Mouse (Mus musculus) lung, embryonic 15.5 days (tissue): ENCODE results near the gene Txnip. TPM values are rescaled to one million over a fixed set of nuclear protein-coding genes. Genes with fewer than 3 reads are reported as not detected.

Experiments
- ATAC-seq: fragments of 200-750 bp; cut with Nextera tagmentation; 2 replicates; pipeline ENCODE4 v1.8.0; 2017; ENCODE audit warnings: moderate number of reproducible peaks, borderline replicate concordance; ENCODE audit not compliant: low FRiP score, low TSS enrichment; ENCODE audit errors: extremely low read depth
- H3K27ac ChIP-seq: fragments of 300-500 bp; sonication (generic); 2 replicates; pipeline ENCODE4 v1.5.1; 2015; ENCODE audit warnings: moderate library complexity, mild to moderate bottlenecking, inconsistent platforms
- H3K27me3 ChIP-seq: fragments of 300-500 bp; sonication (generic); 2 replicates; pipeline ENCODE4 v1.6.1; 2015; ENCODE audit warnings: inconsistent platforms
- H3K36me3 ChIP-seq: fragments of 300-500 bp; sonication (generic); 2 replicates; pipeline ENCODE4 v1.6.1; 2015; ENCODE audit warnings: inconsistent platforms
- H3K4me1 ChIP-seq: fragments of 300-500 bp; sonication (generic); 2 replicates; pipeline ENCODE4 v1.6.1; 2015; ENCODE audit warnings: inconsistent platforms
- H3K4me2 ChIP-seq: fragments of 300-500 bp; sonication (generic); 2 replicates; pipeline ENCODE4 v1.6.1; 2015; ENCODE audit warnings: inconsistent platforms, mild to moderate bottlenecking, moderate library complexity
- H3K4me3 ChIP-seq: fragments of 300-500 bp; sonication (generic); 2 replicates; pipeline ENCODE4 v1.5.1; 2015; ENCODE audit warnings: mild to moderate bottlenecking, inconsistent platforms
- H3K9ac ChIP-seq: fragments of 300-500 bp; sonication (generic); 2 replicates; pipeline ENCODE4 v1.6.1; 2015; ENCODE audit warnings: inconsistent platforms
- H3K9me3 ChIP-seq: fragments of 300-500 bp; sonication (generic); 2 replicates; pipeline ENCODE4 v1.6.1; 2016; ENCODE audit warnings: inconsistent platforms
- WGBS: fragments of 180-500 bp; shearing (Covaris S2); methylation state at CpG from one replicate; pipeline ENCODE4 v1.1.7; 2015; 5-methylcytosine and 5-hydroxymethylcytosine counted together
- polyA plus RNA-seq: library from polyadenylated mRNA; unstranded; fragments of >200 nt; fragmentation: Nextera tagmentation; extraction: Ambion mirVana; gene quantifications from 2 replicates; pipeline ENCODE4 v1.2.1, GENCODE M21; 2015

The Txnip gene
- polyA plus RNA-seq, 1 experiment from 2014 or later = 141 TPM

GRCm38 (mm10) chr3:96581771-96582515 is 24.2 kb downstream of the Txnip start:
- Histone ChIP-seq H3K27ac (no peak overlapping the region), H3K36me3 (no peaks in the 10 kb centered on the region), H3K27me3 (no peaks in the 10 kb centered on the region), H3K9ac (no peak overlapping the region), H3K4me3 (no peak overlapping the region), H3K9me3 (no peaks in the 10 kb centered on the region), H3K4me1 (peaks cover 13% of the 10 kb centered on the region), H3K4me2 (no peak overlapping the region)
- ATAC-seq = no peak
- WGBS = 78% methylated on average over 16 of the region's 16 CpGs

GRCm38 (mm10) chr3:96583386-96583785 is 25.6 kb downstream of the Txnip start:
- 90% methylated on average over 5 of the region's 5 CpGs for WGBS
- H3K4me3 ChIP-seq = no peak overlapping the region
- peaks cover 4% of the 10 kb centered on the region; the same call in 1 of the 2 replicates for H3K4me1 ChIP-seq
- no peaks in the 10 kb centered on the region for H3K9me3 ChIP-seq
- no peaks in the 10 kb centered on the region for H3K36me3 ChIP-seq
- H3K27ac ChIP-seq = no peak overlapping the region
- H3K9ac ChIP-seq = no peak overlapping the region
- H3K27me3 ChIP-seq = no peaks in the 10 kb centered on the region
- no peak overlapping the region for H3K4me2 ChIP-seq
- no peak for ATAC-seq

- Histone ChIP-seq H3K27ac (no peak overlapping the region), H3K4me1 (peaks cover 15% of the 10 kb centered on the region), H3K4me2 (no peak overlapping the region), H3K9ac (no peak overlapping the region), H3K36me3 (no peaks in the 10 kb centered on the region), H3K27me3 (peaks cover 9% of the 10 kb centered on the region), H3K4me3 (no peak overlapping the region), H3K9me3 (no peaks in the 10 kb centered on the region)
- 79% methylated on average over 4 of the region's 4 CpGs for WGBS
- no peak for ATAC-seq
These were observed 32.9 kb downstream of the Txnip start for GRCm38 (mm10) chr3:96590657-96591056.

DNA sequence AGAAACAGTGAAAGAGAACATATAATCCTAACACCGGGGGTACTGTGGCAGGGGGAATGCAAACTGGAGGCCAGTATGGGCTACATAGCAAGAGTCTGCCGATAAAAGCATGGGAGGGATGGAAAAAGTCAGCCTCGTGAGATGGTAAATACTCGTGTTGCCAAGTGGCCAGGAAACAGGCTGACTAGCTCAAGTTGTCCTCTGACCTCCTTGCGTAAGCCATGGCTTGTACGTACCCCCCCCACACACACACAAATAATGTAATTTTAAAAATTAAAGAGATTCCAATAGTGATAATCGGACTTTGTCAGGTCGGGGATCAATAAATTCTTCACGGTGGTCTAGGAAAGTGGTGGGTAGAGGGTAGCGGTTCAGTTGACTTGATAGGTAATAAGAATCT is 35.6 kb downstream of the Txnip start:
- WGBS = 0% methylated on average over 10 of the region's 10 CpGs
- Histone ChIP-seq H3K4me1 (peaks cover 40% of the 10 kb centered on the region), H3K27me3 (peaks cover 34% of the 10 kb centered on the region), H3K9me3 (no peaks in the 10 kb centered on the region), H3K27ac (peak overlapping the region; percentile 83; the same call in 1 of the 2 replicates), H3K36me3 (no peaks in the 10 kb centered on the region), H3K4me3 (peak overlapping the region; percentile 70), H3K9ac (peak overlapping the region; percentile 71), H3K4me2 (peak overlapping the region; percentile 66)
- ATAC-seq = no peak

- Histone ChIP-seq H3K4me3 (peak within 1 kb of the TSS; percentile 70), H3K27me3 (peaks cover 39% of the 10 kb centered on the region), H3K9me3 (no peaks in the 10 kb centered on the region), H3K9ac (peak within 1 kb of the TSS; percentile 71), H3K4me2 (peak within 1 kb of the TSS; percentile 66), H3K27ac (peak within 1 kb of the TSS; percentile 83), H3K36me3 (no peaks in the 10 kb centered on the region), H3K4me1 (peaks cover 40% of the 10 kb centered on the region)
- ATAC-seq = peak; percentile 89
- WGBS = under 1% methylated on average over 38 of the region's 38 CpGs
These were observed 36.2 kb downstream of the Txnip start, which contains the start of gene Polr3gl for GRCm38 (mm10) chr3:96593790-96594560. Gene Polr3gl, minus strand, starts transcription at chr3:96594181.

DNA sequence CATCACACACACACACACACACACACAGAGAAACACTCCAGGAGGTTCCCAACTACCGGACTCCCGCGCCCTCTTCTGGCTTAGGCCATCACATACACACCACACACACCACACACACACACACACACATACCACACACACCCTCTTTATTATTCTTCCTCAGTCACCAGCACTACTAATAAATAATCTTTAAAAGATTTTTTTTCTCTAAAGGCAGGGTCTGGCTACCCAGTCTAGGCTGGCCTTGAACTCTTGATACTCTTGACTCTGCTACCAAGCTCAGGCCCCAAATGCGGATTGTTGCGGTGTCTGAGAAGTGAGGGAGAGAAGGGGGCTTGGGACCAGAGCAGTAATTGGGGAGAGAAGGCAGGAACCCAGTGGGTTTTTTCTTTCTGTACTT is 37.1 kb downstream of the Txnip start:
- H3K27ac ChIP-seq = no peak overlapping the region
- H3K4me1 ChIP-seq = peaks cover 40% of the 10 kb centered on the region
- no peak overlapping the region for H3K9ac ChIP-seq
- peaks cover 44% of the 10 kb centered on the region for H3K27me3 ChIP-seq
- WGBS = 76% methylated on average over 5 of the region's 5 CpGs
- no peak for ATAC-seq
- no peak overlapping the region for H3K4me3 ChIP-seq
- H3K36me3 ChIP-seq = no peaks in the 10 kb centered on the region
- no peaks in the 10 kb centered on the region for H3K9me3 ChIP-seq
- no peak overlapping the region for H3K4me2 ChIP-seq

DNA sequence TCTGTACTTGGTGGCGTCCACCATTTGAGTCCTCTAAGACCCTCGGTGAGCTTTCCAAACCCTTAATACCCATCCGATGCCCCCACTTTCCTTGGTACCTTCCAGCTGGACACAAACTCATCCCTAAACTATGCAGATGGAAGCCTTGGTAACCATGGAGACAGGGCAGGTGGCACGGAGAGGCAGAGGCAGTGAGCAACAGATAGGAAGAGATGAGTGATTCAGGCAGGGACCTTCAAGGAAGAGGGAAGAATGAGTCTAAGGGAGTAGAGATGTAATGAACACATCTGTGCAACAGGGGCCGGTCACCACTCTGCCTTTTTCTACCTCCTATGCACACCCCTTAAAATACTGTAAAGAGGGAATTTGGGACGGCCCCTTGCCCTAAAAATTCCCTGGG is 37.9 kb downstream of the Txnip start:
- Histone ChIP-seq H3K9me3 (no peaks in the 10 kb centered on the region), H3K4me3 (peak overlapping the region; percentile 46; the same call in 1 of the 2 replicates), H3K36me3 (no peaks in the 10 kb centered on the region), H3K9ac (no peak overlapping the region), H3K27ac (no peak overlapping the region), H3K4me2 (peak overlapping the region; percentile 96), H3K4me1 (peaks cover 47% of the 10 kb centered on the region), H3K27me3 (peaks cover 44% of the 10 kb centered on the region)
- no peak for ATAC-seq
- 25% methylated on average over 6 of the region's 6 CpGs for WGBS

GRCm38 (mm10) chr3:96596228-96596707 is 38.5 kb downstream of the Txnip start, which contains the start of gene Ankrd34a:
Gene Ankrd34a, plus strand, starts transcription at chr3:96596636.
- Histone ChIP-seq H3K27me3 (peaks cover 44% of the 10 kb centered on the region), H3K9me3 (no peaks in the 10 kb centered on the region), H3K36me3 (no peaks in the 10 kb centered on the region), H3K27ac (peak within 1 kb of the TSS; percentile 70; the same call in 1 of the 2 replicates), H3K4me3 (peak within 1 kb of the TSS; percentile 46), H3K9ac (peak within 1 kb of the TSS; percentile 50), H3K4me2 (peak within 1 kb of the TSS; percentile 96), H3K4me1 (peaks cover 48% of the 10 kb centered on the region)
- ATAC-seq = 0 out of 2 replicates have a peak, but pooled peaks have one; percentile 5
- WGBS = under 1% methylated on average over 22 of the region's 23 CpGs

GRCm38 (mm10) chr3:96596855-96597254 is 39.1 kb downstream of the Txnip start:
- H3K27ac ChIP-seq = no peak overlapping the region
- ATAC-seq = no peak
- H3K27me3 ChIP-seq = peaks cover 44% of the 10 kb centered on the region
- peaks cover 48% of the 10 kb centered on the region for H3K4me1 ChIP-seq
- WGBS = 2% methylated on average over 10 of the region's 12 CpGs
- peak overlapping the region; percentile 50 for H3K9ac ChIP-seq
- peak overlapping the region; percentile 46 for H3K4me3 ChIP-seq
- H3K9me3 ChIP-seq = no peaks in the 10 kb centered on the region
- no peaks in the 10 kb centered on the region for H3K36me3 ChIP-seq
- H3K4me2 ChIP-seq = peak overlapping the region; percentile 96

- under 1% methylated on average over 40 of the region's 40 CpGs for WGBS
- Histone ChIP-seq H3K27me3 (peaks cover 44% of the 10 kb centered on the region), H3K4me2 (peak overlapping the region; percentile 96), H3K4me1 (peaks cover 44% of the 10 kb centered on the region), H3K36me3 (no peaks in the 10 kb centered on the region), H3K27ac (peak overlapping the region; percentile 70), H3K9ac (peak overlapping the region; percentile 50), H3K9me3 (no peaks in the 10 kb centered on the region), H3K4me3 (peak overlapping the region; percentile 46)
- ATAC-seq = no peak
These were observed 39.7 kb downstream of the Txnip start for GRCm38 (mm10) chr3:96597435-96597891.

DNA sequence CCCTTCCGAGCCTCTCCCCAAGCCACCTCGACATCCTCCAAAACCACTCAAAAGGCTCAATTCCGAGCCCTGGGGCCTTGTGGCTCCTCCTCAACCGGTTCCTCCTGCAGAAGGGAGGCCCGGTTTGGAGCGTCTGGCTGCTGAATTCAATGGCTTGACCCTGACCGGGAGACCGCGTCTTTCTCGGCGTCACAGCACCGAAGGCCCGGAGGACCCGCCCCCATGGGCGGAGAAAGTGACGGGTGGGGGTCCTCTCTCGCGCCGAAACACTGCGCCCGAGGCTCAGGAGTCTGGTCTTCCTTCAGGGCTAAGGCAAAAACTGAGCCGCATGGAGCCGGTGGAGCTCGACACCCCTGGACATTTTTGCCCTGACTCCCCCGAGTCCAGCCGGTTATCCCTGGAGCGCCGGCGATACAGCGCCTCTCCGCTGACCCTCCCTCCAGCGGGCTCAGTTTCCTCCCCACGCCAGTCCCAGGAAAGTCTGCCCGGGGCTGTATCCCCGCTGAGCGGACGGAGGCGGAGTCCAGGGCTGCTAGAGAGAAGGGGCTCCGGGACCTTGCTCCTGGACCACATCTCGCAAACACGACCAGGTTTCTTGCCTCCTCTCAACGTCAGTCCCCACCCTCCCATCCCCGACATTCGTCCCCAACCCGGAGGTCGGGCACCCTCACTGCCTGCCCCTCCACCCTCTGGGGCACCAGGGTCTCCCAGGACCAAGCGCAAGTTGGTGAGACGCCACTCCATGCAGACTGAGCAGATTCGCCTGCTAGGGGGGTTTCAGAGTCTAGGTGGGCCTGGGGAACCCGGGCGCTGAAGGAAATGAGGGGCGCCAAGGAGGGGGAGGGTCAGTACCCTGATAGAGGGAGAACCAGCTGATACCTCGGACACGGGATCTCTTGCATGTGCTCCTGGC is 40.7 kb downstream of the Txnip start:
- peaks cover 44% of the 10 kb centered on the region for H3K4me1 ChIP-seq
- no peaks in the 10 kb centered on the region for H3K36me3 ChIP-seq
- peak overlapping the region; percentile 70 for H3K27ac ChIP-seq
- 3% methylated on average over 54 of the region's 54 CpGs for WGBS
- ATAC-seq = peak; percentile 5; the same call in 1 of the 2 replicates
- H3K27me3 ChIP-seq = peaks cover 44% of the 10 kb centered on the region
- peak overlapping the region; percentile 96 for H3K4me2 ChIP-seq
- H3K9me3 ChIP-seq = no peaks in the 10 kb centered on the region
- peak overlapping the region; percentile 50 for H3K9ac ChIP-seq
- H3K4me3 ChIP-seq = peak overlapping the region; percentile 46
